Mouse (Mus musculus) stomach, postnatal 0 days (tissue): ENCODE results near the gene Slc8a3.

Source experiments
- CTCF ChIP-seq: IDR thresholded peaks from 2 replicates; pipeline ENCODE4 v1.5.1; 2016; ENCODE audit warnings: antibody characterized with exemption, low read depth, mild to moderate bottlenecking, moderate library complexity
- EP300 ChIP-seq: optimal IDR thresholded peaks from 2 replicates; pipeline ENCODE3; 2016; ENCODE audit warnings: antibody characterized with exemption

DNA sequence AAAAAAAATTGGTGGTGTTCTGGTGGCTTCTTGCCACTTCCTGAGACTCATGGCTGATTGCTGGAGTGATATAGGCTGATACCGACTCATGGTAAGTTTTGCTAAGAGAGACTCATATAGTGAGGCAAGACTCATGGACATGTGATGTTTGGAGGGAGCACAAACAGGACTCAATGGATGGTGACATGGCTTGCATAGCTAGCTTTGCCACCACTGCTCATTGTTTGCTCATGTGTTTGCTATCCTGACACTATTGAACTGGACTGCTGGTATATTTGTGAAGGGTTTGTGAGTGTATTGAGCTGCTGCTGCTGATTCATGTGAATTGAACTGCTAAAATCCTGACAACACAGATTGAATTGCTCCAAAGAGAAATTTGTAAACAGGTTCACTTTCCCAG lies 95.8 kb downstream of the Slc8a3 start:
- TF ChIP-seq CTCF = no peak
- TF ChIP-seq EP300 = no peak
